Mouse (Mus musculus): ENCODE data around the gene Capzb. TPM values are rescaled to one million over a fixed set of nuclear protein-coding genes. Genes with fewer than 3 reads are reported as not detected.
A peak's percentile ranks its signal among the peaks of the same experiment; 100 is the strongest.

The Capzb gene
- total and polyA plus RNA-seq, 3 experiments, result 103 to 354 TPM; not detected in 1

- no peaks in the 10 kb centered on the region for H3K9me3 ChIP-seq (replicated peaks; ENCODE audit: insufficient read depth, low read length)
- TF ChIP-seq KAT2A (conservative IDR thresholded peaks at IDR 0.05; ENCODE audit: low read depth, low read length) (no peak), USF1 (IDR thresholded peaks at IDR 0.05; ENCODE audit: low read depth, low read length) (no peak), POLR2A (IDR thresholded peaks at IDR 0.05; ENCODE audit: control insufficient read depth in 1 of 2, insufficient read depth in 1 of 2, low read depth in 1 of 2, low read length in 2 of 2, poor library complexity in 1 of 2) (no peak)
- H3K27me3 ChIP-seq (ENCODE audit: control insufficient read depth in 1 of 2, insufficient read depth in 2 of 2, low read length in 2 of 2), result no peaks in the 10 kb centered on the region; a peak in 1 of 4 replicates
- H3K9ac ChIP-seq (ENCODE audit: control insufficient read depth, low read depth, low read length, poor library complexity, severe bottlenecking), result no peak overlapping the region
- no peak for DNase-seq (ENCODE audit: low read depth, low spot score)
- H3K36me3 ChIP-seq (ENCODE audit: control insufficient read depth in 1 of 2, insufficient read depth in 2 of 2, low read length in 2 of 2), result peaks cover 0 to 2% of the 10 kb centered on the region in 2 experiments; a peak in 2 of 4 replicates
- H3K4me3 ChIP-seq (ENCODE audit: control insufficient read depth in 1 of 2, insufficient read depth in 1 of 2, low read depth in 2 of 2, low read length in 2 of 2), result no peak overlapping the region
- H3K27ac ChIP-seq (ENCODE audit: control insufficient read depth, low read depth, low read length), result no peak overlapping the region
- H3K4me1 ChIP-seq (ENCODE audit: control insufficient read depth in 1 of 2, insufficient read depth in 2 of 2, low read length in 2 of 2), result peaks cover 0 to 9% of the 10 kb centered on the region in 2 experiments; a peak in 1 of 4 replicates
- H3K79me2 ChIP-seq (ENCODE audit: control insufficient read depth, insufficient read depth, low read length, poor library complexity), result no peaks in the 10 kb centered on the region
Observed at GRCm38 (mm10) chr4:139166244-139166643, 26.5 kb upstream of the Capzb start.

GRCm38 (mm10) chr4:139167107-139167506, 25.6 kb upstream of the Capzb start:
- Histone ChIP-seq H3K79me2 (ENCODE audit: control insufficient read depth, insufficient read depth, low read length, poor library complexity) (no peaks in the 10 kb centered on the region), H3K4me1 (ENCODE audit: control insufficient read depth in 1 of 2, insufficient read depth in 2 of 2, low read length in 2 of 2) (peaks cover 0 to 9% of the 10 kb centered on the region in 2 experiments; a peak in 1 of 4 replicates), H3K27me3 (ENCODE audit: control insufficient read depth in 1 of 2, insufficient read depth in 2 of 2, low read length in 2 of 2) (no peaks in the 10 kb centered on the region; a peak in 1 of 4 replicates), H3K9me3 (replicated peaks; ENCODE audit: insufficient read depth, low read length) (no peaks in the 10 kb centered on the region), H3K4me3 (ENCODE audit: control insufficient read depth in 1 of 2, insufficient read depth in 1 of 2, low read depth in 2 of 2, low read length in 2 of 2) (no peak overlapping the region), H3K36me3 (ENCODE audit: control insufficient read depth in 1 of 2, insufficient read depth in 2 of 2, low read length in 2 of 2) (peaks cover 0 to 2% of the 10 kb centered on the region in 2 experiments; a peak in 2 of 4 replicates), H3K27ac (ENCODE audit: control insufficient read depth, low read depth, low read length) (no peak overlapping the region), H3K9ac (ENCODE audit: control insufficient read depth, low read depth, low read length, poor library complexity, severe bottlenecking) (no peak overlapping the region)
- TF ChIP-seq MEF2A (IDR thresholded peaks at IDR 0.05; ENCODE audit: extremely low read depth, insufficient replicate concordance, low read depth, low read length, poor library complexity, severe bottlenecking) (no peak), SIN3A (IDR thresholded peaks at IDR 0.05; ENCODE audit: low read length) (no peak), MAZ (IDR thresholded peaks at IDR 0.05; ENCODE audit: low read depth, low read length) (no peak), MXI1 (IDR thresholded peaks at IDR 0.05; ENCODE audit: low read depth, low read length) (no peak), MYB (IDR thresholded peaks at IDR 0.05; ENCODE audit: low read depth, low read length) (no peak), CHD1 (IDR thresholded peaks at IDR 0.05; ENCODE audit: low read depth, low read length) (no peak), GATA1 (IDR thresholded peaks at IDR 0.05; ENCODE audit: low read depth, low read length) (no peak), HCFC1 (IDR thresholded peaks at IDR 0.05; ENCODE audit: low read depth, low read length) (no peak), BHLHE40 (IDR thresholded peaks at IDR 0.05; ENCODE audit: borderline replicate concordance, low read depth, low read length) (no peak)
- DNase-seq (ENCODE audit: low read depth, low spot score), result no peak

- H3K27me3 ChIP-seq (ENCODE audit: control insufficient read depth in 1 of 2, insufficient read depth in 2 of 2, low read length in 2 of 2), result no peaks in the 10 kb centered on the region; a peak in 1 of 4 replicates
- peak overlapping the region; percentile 61 for H3K9ac ChIP-seq (ENCODE audit: control insufficient read depth, low read depth, low read length, poor library complexity, severe bottlenecking)
- peaks cover 0 to 9% of the 10 kb centered on the region in 2 experiments; a peak in 1 of 4 replicates for H3K4me1 ChIP-seq (ENCODE audit: control insufficient read depth in 1 of 2, insufficient read depth in 2 of 2, low read length in 2 of 2)
- no peaks in the 10 kb centered on the region for H3K79me2 ChIP-seq (ENCODE audit: control insufficient read depth, insufficient read depth, low read length, poor library complexity)
- H3K4me3 ChIP-seq (ENCODE audit: control insufficient read depth in 1 of 2, insufficient read depth in 1 of 2, low read depth in 2 of 2, low read length in 2 of 2), result peak overlapping the region; percentile 19 to 24
- no peaks in the 10 kb centered on the region for H3K9me3 ChIP-seq (replicated peaks; ENCODE audit: insufficient read depth, low read length)
- DNase-seq (ENCODE audit: low read depth, low spot score), result peak; percentile 85
- H3K27ac ChIP-seq (ENCODE audit: control insufficient read depth, low read depth, low read length), result peak overlapping the region; percentile 73
- peaks cover 0 to 2% of the 10 kb centered on the region in 2 experiments; a peak in 2 of 4 replicates for H3K36me3 ChIP-seq (ENCODE audit: control insufficient read depth in 1 of 2, insufficient read depth in 2 of 2, low read length in 2 of 2)
- TF ChIP-seq ELF1 (IDR thresholded peaks at IDR 0.05; ENCODE audit: low read depth, low read length), result no peak
- TF ChIP-seq NELFE (IDR thresholded peaks at IDR 0.05; ENCODE audit: low read depth, low read length), result peak; percentile 28; the same call in 1 of the 2 replicates
- TF ChIP-seq MAFK (IDR thresholded peaks at IDR 0.05; ENCODE audit: borderline replicate concordance, low read depth, low read length), result no peak
- peak in 1 of 3 experiments; percentile 51; a peak in 2 of 6 replicates for TF ChIP-seq CTCF (IDR thresholded peaks at IDR 0.05 in 2 of 3, conservative IDR thresholded peaks at IDR 0.05 in 1 of 3; ENCODE audit: control insufficient read depth in 1 of 3, insufficient read depth in 1 of 3, low read depth in 2 of 3, low read length in 3 of 3, poor library complexity in 1 of 3, severe bottlenecking in 1 of 3)
- TF ChIP-seq ETS1 (IDR thresholded peaks at IDR 0.05; ENCODE audit: low read depth, low read length), result 0 out of 2 replicates have a peak, but pooled peaks have one; percentile 13
- peak in 1 of 2 experiments; percentile 42; a peak in 1 of 4 replicates for TF ChIP-seq EP300 (IDR thresholded peaks at IDR 0.05; ENCODE audit: low read depth in 1 of 2, low read length in 2 of 2)
- TF ChIP-seq ZKSCAN1 (IDR thresholded peaks at IDR 0.05; ENCODE audit: low read depth, low read length), result no peak
- peak; percentile 68; the same call in 1 of the 2 replicates for TF ChIP-seq MYC (IDR thresholded peaks at IDR 0.05; ENCODE audit: low read depth, low read length)
- peak; percentile 48 for TF ChIP-seq SMC3 (IDR thresholded peaks at IDR 0.05; ENCODE audit: low read depth, low read length)
- peak; percentile 73; the same call in 1 of the 2 replicates for TF ChIP-seq SIN3A (IDR thresholded peaks at IDR 0.05; ENCODE audit: low read length)
- peak; percentile 12 for TF ChIP-seq RAD21 (IDR thresholded peaks at IDR 0.05; ENCODE audit: low read depth, low read length)
- no peak for TF ChIP-seq NRF1 (IDR thresholded peaks at IDR 0.05; ENCODE audit: insufficient read depth, low read depth, low read length, poor library complexity, severe bottlenecking)
- peak; percentile 43; the same call in 1 of the 2 replicates for TF ChIP-seq TBP (IDR thresholded peaks at IDR 0.05; ENCODE audit: low read depth, low read length)
- peak; percentile 55; the same call in 1 of the 2 replicates for TF ChIP-seq MXI1 (IDR thresholded peaks at IDR 0.05; ENCODE audit: low read depth, low read length)
Observed at GRCm38 (mm10) chr4:139168985-139169747, 23.5 kb upstream of the Capzb start.
